Comparison of ENCODE assay signal across 12 mouse cellular contexts in the genomic region with DNA sequence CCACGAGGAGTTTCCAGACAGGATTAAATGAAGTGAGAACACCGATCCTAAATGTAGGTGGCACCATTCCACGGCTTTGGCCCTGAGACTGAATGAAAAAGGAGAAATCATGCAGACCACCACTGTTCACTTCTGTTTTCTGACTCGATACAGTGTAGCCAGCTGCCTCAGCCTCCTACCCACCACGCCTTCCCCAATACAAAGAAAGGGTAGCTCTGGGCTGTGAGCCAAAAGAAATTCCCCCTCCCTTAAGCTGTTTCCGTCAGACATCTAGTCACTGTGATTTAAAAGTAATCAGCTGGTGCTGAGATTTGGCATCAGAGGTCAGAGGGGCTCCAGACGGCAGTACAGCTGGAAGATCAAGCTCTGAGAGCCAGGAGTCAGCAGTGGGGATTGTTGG. TPM values are rescaled to one million over a fixed set of nuclear protein-coding genes. Genes with fewer than 3 reads are reported as not detected.
A peak's percentile ranks its signal among the peaks of the same experiment; 100 is the strongest.
DNase-seq lines count a peak whose midpoint lies in the region; ATAC-seq and TF ChIP-seq lines count a peak whose summit lies in the region.
"Had no signal": no experiment of that assay in that cellular context is flagged by ENCODE, and none has a peak within 500 bp of the region (broad histone marks: within the 10 kb centered on the region; RNA-seq: fewer than 3 reads in every experiment).

No protein-coding gene starts in this region.

- intact Hi-C loops in heart, postnatal 25 days (cut with DNase I): no loop called here

- H3K9ac ChIP-seq in heart, embryonic 14.5 days (ENCODE audit: low read length): no peak overlapping the region
- no peak overlapping the region for H3K9ac ChIP-seq in lung, embryonic 14.5 days
- H3K9ac ChIP-seq: embryonic facial prominence, embryonic 13.5 days; limb, embryonic 12.5 days had no signal

- no peak overlapping the region for H3K27ac ChIP-seq in heart, embryonic 14.5 days (replicated peaks in 1 of 2; ENCODE audit: control insufficient read depth in 1 of 2, insufficient read depth in 1 of 2, low read depth in 2 of 2, low read length in 2 of 2)
- H3K27ac ChIP-seq in lung, embryonic 14.5 days (ENCODE audit: low read depth): no peak overlapping the region; the same call in 1 of the 2 replicates
- H3K27ac ChIP-seq: embryonic facial prominence, embryonic 13.5 days; limb, embryonic 12.5 days had no signal

- ATAC-seq in heart, embryonic 14.5 days (ENCODE audit: insufficient number of reproducible peaks, insufficient read depth, low FRiP score, low read depth): peak; percentile 50; the same call in 1 of the 2 replicates
- peak; percentile 91 for ATAC-seq in lung, embryonic 14.5 days (ENCODE audit: insufficient read depth)
- 0 out of 2 replicates have a peak, but pooled peaks have one; percentile 15 for ATAC-seq in common myeloid progenitor, adult 5-6 weeks (replicated peaks; ENCODE audit: low read depth, poor library complexity, severe bottlenecking)

- H3K9me3 ChIP-seq in heart, embryonic 14.5 days (ENCODE audit: control insufficient read depth, low read length): no peaks in the 10 kb centered on the region
- peaks cover 6% of the 10 kb centered on the region; the same call in 1 of the 2 replicates for H3K9me3 ChIP-seq in lung, embryonic 14.5 days (ENCODE audit: low read depth, low read length)
- H3K9me3 ChIP-seq: embryonic facial prominence, embryonic 13.5 days; limb, embryonic 12.5 days had no signal

- peaks cover 2 to 9% of the 10 kb centered on the region in 2 experiments; a peak in 2 of 4 replicates for H3K4me1 ChIP-seq in heart, embryonic 14.5 days (ENCODE audit: control insufficient read depth in 2 of 2, insufficient read depth in 2 of 2, low read length in 2 of 2)
- 0 out of 2 replicates have a peak, but pooled peaks cover 5% of the 10 kb centered on the region for H3K4me1 ChIP-seq in lung, embryonic 14.5 days (ENCODE audit: insufficient read depth)
- H3K4me1 ChIP-seq: embryonic facial prominence, embryonic 13.5 days had no signal

- H3K27me3 ChIP-seq in heart, embryonic 14.5 days (ENCODE audit: control insufficient read depth, insufficient read depth, low read length): no peaks in the 10 kb centered on the region
- H3K27me3 ChIP-seq in lung, embryonic 14.5 days (ENCODE audit: insufficient read depth, low read length): no peaks in the 10 kb centered on the region
- H3K27me3 ChIP-seq: embryonic facial prominence, embryonic 13.5 days; limb, embryonic 12.5 days had no signal

- no peak for DNase-seq in heart, postnatal 25 days (ENCODE audit: low spot score)
- DNase-seq in lung, embryonic 14.5 days: peak; percentile 81
- DNase-seq in lung, postnatal 25 days (ENCODE audit: low spot score): no peak
- DNase-seq in ZHBTc4 (ENCODE audit: low read depth, low spot score) (peak; percentile 50), MN1 (ENCODE audit: low spot score) (no peak)
- DNase-seq: cerebellum, adult 2 months; lung, postnatal 36 days; thymus, postnatal 4 days had no signal

- H3K4me2 ChIP-seq in heart, embryonic 14.5 days (ENCODE audit: low read length): no peak overlapping the region
- H3K4me2 ChIP-seq in lung, embryonic 14.5 days: peak overlapping the region; percentile 16; the same call in 1 of the 2 replicates
- H3K4me2 ChIP-seq: embryonic facial prominence, embryonic 13.5 days; limb, embryonic 12.5 days had no signal

- TF ChIP-seq CTCF in lung, embryonic 14.5 days (IDR thresholded peaks at IDR 0.05; ENCODE audit: low read depth): no peak

- H3K4me3 ChIP-seq in heart, embryonic 14.5 days (ENCODE audit: control insufficient read depth in 1 of 2, insufficient read depth in 1 of 2, low read depth in 1 of 2, low read length in 2 of 2): no peak overlapping the region
- H3K4me3 ChIP-seq in lung, embryonic 14.5 days (ENCODE audit: low read depth, low read length): no peak overlapping the region
- H3K4me3 ChIP-seq: embryonic facial prominence, embryonic 13.5 days; limb, embryonic 12.5 days had no signal

- 34% methylated on average over 7 of the region's 7 CpGs for WGBS in heart, embryonic 14.5 days
- WGBS in lung, embryonic 14.5 days: 18% methylated on average over 7 of the region's 7 CpGs

- H3K36me3 ChIP-seq in heart, embryonic 14.5 days (ENCODE audit: control insufficient read depth, insufficient read depth, low read length): no peaks in the 10 kb centered on the region
- no peaks in the 10 kb centered on the region for H3K36me3 ChIP-seq in lung, embryonic 14.5 days (ENCODE audit: insufficient read depth)
- H3K36me3 ChIP-seq: embryonic facial prominence, embryonic 13.5 days; limb, embryonic 12.5 days had no signal

RNA-seq across cellular contexts. Expression of gene Fam174b, which starts 10.2 kb away (rescaled TPM):
- 45.5 and 51.2 TPM in 2 replicates for polyA plus RNA-seq in heart, embryonic 14.5 days (2014; fragmentation: Nextera tagmentation; extraction: Ambion mirVana)
- 100 to 1,000 TPM; 173 to 176 TPM for total RNA-seq in heart, postnatal 25 days (2021)
- polyA plus RNA-seq in lung, embryonic 14.5 days (2014; fragmentation: Nextera tagmentation; extraction: Ambion mirVana): 72.6 and 74.8 TPM in 2 replicates
- total RNA-seq in common myeloid progenitor, adult 5-6 weeks (2017): 7.0 and 12.5 TPM in 2 replicates

Comparison
In these comparisons a context has a peak if more than half of its experiments do, and no peak if none do; other contexts are left out.
1. DNase-seq: peak in lung, embryonic 14.5 days (single experiment) and ZHBTc4 (single experiment); none in heart, postnatal 25 days (single experiment), lung, postnatal 25 days (single experiment) and MN1 (single experiment).
2. ATAC-seq: peak in every context shown above with its lines; median percentile 91 in lung, embryonic 14.5 days; 50 in heart, embryonic 14.5 days; 15 in common myeloid progenitor, adult 5-6 weeks.
3. RNA of gene Fam174b, which starts 10.2 kb away (total RNA-seq): 173 to 176 TPM in heart, postnatal 25 days; 7.0 to 12.5 TPM in common myeloid progenitor, adult 5-6 weeks; every median in the first group is over 10 times any median in the second.